Mouse (Mus musculus) G1E-ER4 (cell line): ENCODE measurements around the gene 1700123L14Rik. TPM values are rescaled to one million over a fixed set of nuclear protein-coding genes. Genes with fewer than 3 reads are reported as not detected.

Source experiments
- GATA1 ChIP-seq: IDR thresholded peaks from one replicate; pipeline ENCODE4 v1.8.0; 2012; ENCODE audit warnings: low read length, inconsistent platforms
- polyA plus RNA-seq: library from polyadenylated mRNA; stranded (reverse); fragments of >175 nt; gene quantifications from 2 replicates; pipeline ENCODE4 v1.2.3, GENCODE M21; 2012

The 1700123L14Rik gene
- polyA plus RNA-seq = not detected in 2 replicates

DNA sequence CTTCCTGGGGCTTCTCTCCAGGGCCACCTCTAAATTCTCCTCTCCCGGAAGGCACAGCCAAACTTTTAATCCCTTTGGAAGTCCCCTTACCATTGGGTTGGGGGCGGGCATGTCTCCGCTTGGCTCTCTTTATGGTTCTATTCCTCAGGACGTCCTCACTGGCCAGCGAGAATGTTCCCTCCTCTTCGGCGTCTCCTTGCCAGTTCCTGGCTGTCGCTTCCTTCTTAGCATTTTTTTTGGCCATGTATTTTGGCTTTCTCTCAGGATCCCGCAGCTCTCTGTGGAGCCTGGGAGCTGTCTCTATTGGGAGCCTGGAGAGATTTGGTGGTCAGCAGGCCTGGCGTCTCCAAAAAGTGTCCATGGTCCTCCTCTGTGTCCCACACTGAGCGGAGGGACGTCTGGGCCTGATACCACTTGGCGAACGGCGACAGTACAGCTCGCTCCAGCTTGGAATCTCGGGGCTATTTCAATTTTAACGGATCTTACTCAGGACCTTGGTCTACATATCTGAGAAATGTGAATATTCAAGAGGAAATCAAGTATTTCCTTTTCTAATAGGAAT is at the start of gene 1700123L14Rik:
Gene 1700123L14Rik (minus strand): TSS at position 426 of the 562 bp plus-strand sequence.
- TF ChIP-seq GATA1 = no peak

DNA sequence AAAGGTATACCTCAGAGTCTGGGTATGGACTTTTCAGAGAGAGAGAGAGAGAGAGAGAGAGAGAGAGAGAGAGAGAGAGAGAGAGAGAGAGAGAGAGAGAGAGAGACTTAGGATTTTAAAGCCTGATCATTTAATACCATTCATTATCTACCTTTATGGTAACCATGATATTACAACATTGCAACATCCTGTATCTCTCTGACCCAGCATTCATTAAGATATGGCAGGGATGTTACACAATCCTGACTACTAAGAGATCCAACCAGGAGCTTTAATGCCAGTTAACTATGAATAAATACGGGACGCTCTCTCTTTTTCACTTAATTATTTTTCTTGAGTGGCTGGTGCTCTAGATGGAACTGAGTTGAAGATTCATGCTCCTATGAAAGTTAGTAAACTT is 39.4 kb upstream of the 1700123L14Rik start:
- TF ChIP-seq GATA1 = no peak

DNA sequence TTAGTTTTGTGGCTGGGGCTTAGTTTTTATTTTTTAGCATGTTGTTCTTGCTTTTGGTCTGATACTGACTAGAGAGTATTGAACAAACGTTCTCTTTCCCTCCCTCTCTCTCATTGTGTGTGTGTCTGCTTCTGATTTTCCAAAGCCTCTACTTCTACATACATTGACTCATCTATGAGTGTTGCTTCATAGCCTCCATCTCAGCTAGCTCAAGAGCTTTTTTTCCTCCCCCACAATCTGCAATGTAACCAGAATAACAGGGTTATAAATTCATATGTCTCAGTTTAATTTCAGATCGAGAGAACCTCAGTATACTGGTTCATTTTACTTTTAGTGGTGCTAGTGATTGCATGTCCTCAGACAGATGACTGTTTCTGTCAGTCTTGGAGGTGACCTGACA is 20.5 kb upstream of the 1700123L14Rik start:
- TF ChIP-seq GATA1 = no peak

DNA sequence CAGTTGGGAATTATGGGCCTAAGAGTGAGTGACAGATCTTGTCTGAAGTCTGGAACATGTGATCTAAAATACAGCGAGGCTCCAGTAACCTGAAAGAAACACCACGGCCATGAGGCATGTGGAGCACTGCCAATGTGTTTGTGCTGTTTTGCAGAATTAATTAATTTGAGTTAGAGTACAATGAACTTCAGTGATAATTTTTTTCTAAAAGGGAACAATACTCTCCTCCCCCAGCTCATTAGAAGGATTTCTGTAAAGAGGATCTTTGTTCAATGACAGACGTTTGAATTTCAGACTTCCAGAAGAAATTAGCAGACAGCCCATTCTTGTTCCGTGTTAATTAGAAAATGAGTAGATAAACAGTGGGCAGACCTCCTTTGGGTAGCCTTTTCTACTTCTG is 17.3 kb upstream of the 1700123L14Rik start:
- no peak for TF ChIP-seq GATA1

DNA sequence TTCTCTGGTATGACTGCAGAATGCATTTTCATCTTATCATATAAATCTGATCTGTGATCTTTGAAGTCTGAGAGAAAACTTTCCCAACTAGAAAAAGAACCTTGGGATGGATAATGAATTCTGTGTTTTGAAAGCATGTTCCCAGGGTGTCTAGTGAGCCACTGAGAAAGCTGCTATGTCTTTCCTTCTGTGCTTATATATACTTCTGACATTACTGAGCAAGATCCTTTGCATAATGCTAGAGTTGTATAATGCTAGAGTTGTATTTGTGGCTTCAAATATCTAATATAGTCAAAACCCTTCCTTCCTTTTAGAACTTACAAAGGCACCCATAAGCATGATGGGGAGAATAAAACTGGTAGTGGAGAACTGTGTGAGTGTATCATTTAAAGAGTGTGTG is 12.5 kb upstream of the 1700123L14Rik start:
- TF ChIP-seq GATA1 = no peak

DNA sequence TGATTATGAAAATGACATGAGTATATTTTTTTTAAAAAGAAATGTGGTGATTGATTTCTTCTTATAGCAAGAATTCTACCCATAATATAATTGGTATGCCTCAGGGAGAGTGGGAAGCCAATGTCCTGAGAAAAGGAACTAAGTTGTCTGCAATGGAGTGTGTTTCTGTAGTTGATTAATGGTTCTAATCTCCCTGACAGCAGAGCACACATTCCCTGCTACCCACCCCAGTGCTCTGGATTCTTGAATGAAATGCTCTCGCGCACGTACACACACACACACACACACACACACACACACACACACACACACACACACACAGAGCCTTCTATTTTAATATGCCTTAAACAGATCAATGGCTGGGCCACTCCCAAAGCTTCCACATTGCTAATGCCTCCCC is 7.6 kb upstream of the 1700123L14Rik start:
- TF ChIP-seq GATA1 = no peak

DNA sequence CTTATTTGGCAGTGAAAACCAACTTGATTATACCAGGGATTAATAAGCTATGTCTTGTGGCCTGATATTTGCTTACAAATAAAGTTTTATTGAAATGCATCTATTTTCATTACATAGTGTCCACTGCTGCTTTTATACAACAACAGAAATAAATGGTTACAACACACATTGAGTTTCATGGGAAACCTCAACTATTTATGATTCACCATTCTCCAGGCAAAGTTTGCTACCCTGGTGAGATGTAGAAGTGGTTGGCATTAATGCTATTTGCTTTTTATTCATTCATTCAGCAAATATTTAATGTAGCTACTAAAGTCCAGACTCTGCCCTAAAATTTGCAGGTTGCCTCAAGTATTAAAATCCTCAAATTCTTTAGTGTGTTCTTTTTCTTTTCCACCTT is 988 bp upstream of the 1700123L14Rik start:
- TF ChIP-seq GATA1 = no peak

DNA sequence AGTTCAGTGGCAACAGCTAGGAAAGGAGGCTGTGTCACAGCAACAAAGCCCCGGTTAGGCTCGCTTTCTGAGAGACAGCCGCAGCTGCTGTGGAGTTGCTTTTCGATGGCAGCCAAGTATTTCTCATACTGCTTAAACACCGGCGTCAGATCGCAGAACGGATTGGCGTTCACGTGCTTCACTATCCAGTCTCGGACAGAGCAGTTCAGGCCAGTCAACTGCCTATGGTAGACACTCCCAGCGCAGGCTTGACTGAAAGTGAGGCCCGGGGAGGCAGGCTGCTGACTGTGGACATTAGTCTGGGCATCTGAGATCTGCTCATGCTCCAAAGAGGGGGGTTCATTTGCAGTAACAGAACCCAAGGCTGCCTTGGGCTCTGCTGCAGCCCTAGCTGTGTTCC is 640 bp downstream of the 1700123L14Rik start:
- no peak for TF ChIP-seq GATA1

DNA sequence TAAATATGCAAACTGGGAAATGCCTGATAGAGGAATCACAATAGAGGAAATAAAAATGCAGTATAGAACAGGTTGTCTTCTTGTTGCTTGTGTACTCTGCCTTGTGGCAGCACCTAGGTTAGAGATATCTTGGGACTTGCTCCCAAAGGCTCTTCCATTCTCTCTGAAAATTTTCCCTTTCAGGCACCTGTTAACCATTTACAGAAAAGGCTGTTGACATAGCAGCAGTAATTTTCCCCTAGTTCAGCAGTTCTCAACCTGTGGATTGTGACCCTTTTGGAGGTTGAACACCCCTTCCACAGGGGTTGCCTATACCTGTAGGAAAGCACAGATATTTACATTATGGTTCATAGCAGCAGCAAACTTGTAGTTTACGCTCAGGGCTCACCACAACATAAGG is 22.7 kb downstream of the 1700123L14Rik start:
- TF ChIP-seq GATA1 = no peak

DNA sequence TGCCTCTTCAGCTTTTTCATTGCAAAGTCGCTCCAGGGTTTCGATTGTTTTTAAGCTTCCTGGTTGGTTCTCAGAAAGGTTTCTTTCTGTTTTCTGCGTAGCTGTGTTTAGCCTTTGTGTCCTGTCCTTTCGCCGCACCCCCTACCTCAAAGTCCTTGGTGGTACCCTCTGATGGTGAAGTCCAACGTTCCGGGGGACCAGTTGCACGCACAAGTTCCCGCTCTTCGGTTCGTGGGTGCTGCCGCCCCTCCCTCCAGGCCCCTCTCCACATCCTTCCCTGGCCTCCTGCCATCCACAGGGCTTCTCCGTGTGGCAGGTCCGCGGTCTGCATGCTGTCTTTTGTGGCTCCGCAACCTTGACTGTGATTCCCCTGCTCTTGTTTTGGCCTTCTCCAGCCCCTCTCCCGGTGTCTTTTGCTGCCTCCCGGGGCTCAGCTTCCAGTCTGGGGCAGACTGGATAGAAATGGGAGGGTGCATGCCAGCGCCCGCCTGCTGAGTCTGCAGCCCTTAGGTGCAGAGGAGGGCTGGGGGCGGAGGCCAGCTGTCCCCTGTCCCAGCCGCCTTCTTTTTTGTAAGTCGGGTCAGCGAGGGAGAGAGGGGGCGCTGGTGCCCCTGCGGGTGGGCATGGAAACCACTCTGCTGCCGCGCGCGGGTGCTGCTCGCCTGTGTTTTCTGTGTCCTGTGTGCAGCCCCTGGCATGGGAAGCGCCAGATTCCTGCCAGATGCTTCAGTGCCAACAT is 49.3 kb downstream of the 1700123L14Rik start:
- TF ChIP-seq GATA1 = no peak

DNA sequence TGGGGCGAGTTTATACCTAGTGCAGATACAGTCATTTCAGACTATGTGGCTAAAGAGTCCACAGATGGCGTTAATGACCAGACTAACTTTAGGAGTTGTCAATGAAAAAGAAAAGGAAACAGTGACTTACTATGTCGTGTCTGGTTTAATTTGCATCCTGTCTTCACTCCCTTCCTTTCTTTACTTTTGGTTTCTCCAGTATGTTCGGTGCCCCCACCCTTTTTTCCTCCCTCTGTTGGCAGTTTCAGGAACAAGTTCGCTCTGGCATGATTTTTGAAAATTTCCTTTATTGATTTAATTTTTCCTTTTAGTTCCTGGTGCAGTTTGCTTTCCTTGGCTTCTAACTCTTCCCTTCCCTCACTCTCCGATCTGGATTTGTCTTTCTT is 49.9 kb downstream of the 1700123L14Rik start:
- no peak for TF ChIP-seq GATA1

Other genes with a start within 250 kb of the 1700123L14Rik start
- gene Fam19a1, start 53.1 kb downstream of the 1700123L14Rik start, polyA plus RNA-seq = not detected in 2 replicates